Mouse (Mus musculus): Measurements from ENCODE around the gene Plekho1.

- TF ChIP-seq CTCF (IDR thresholded peaks at IDR 0.05; ENCODE audit: control insufficient read depth, insufficient read depth, insufficient read length): no peak
- no peak for TF ChIP-seq MAX (IDR thresholded peaks at IDR 0.05)
- no peak for TF ChIP-seq MYOG (IDR thresholded peaks at IDR 0.05; ENCODE audit: control insufficient read depth, extremely low read depth, insufficient read length)
These were observed 9.7 kb downstream of the Plekho1 start for GRCm38 (mm10) chr3:95986001-95986622.

Data from C2C12 (cell line).